Mouse (Mus musculus) lung, embryonic 14.5 days (tissue): Measurements from ENCODE around the gene Golph3l. TPM values are rescaled to one million over a fixed set of nuclear protein-coding genes. Genes with fewer than 3 reads are reported as not detected.
A peak's percentile ranks its signal among the peaks of the same experiment; 100 is the strongest.

Experiments
- ATAC-seq: fragments of 200-750 bp; cut with Nextera tagmentation; 2 replicates; pipeline ENCODE4 v1.8.0; 2017; ENCODE audit warnings: mild to moderate bottlenecking, moderate TSS enrichment, moderate library complexity; ENCODE audit not compliant: insufficient read depth
- DNase-seq: peaks from one replicate; pipeline ENCODE4 v3.0.0-alpha.2; 2015
- H3K27ac ChIP-seq: fragments of 300-500 bp; sonication (generic); 2 replicates; pipeline ENCODE4 v1.5.1; 2014; ENCODE audit warnings: low read depth, mild to moderate bottlenecking, moderate library complexity
- H3K27me3 ChIP-seq: fragments of 300-500 bp; sonication (generic); 2 replicates; pipeline ENCODE4 v1.6.1; 2014; ENCODE audit warnings: low read length, control low read depth; ENCODE audit not compliant: insufficient read depth
- H3K36me3 ChIP-seq: fragments of 300-500 bp; sonication (generic); 2 replicates; pipeline ENCODE4 v1.6.1; 2014; ENCODE audit warnings: control low read depth; ENCODE audit not compliant: insufficient read depth
- H3K4me1 ChIP-seq: fragments of 300-500 bp; sonication (generic); 2 replicates; pipeline ENCODE4 v1.6.1; 2014; ENCODE audit warnings: antibody characterized with exemption, control low read depth; ENCODE audit not compliant: insufficient read depth
- H3K4me2 ChIP-seq: fragments of 300-500 bp; sonication (generic); 2 replicates; pipeline ENCODE4 v1.6.1; 2014; ENCODE audit warnings: mild to moderate bottlenecking
- H3K4me3 ChIP-seq: fragments of 300-500 bp; sonication (generic); 2 replicates; pipeline ENCODE4 v1.5.1; 2014; ENCODE audit warnings: low read depth, low read length
- H3K9ac ChIP-seq: fragments of 300-500 bp; sonication (generic); 2 replicates; pipeline ENCODE4 v1.6.1; 2014
- H3K9me3 ChIP-seq: fragments of 300-500 bp; sonication (generic); 2 replicates; pipeline ENCODE4 v1.6.1; 2016; ENCODE audit warnings: low read depth, low read length, control low read depth
- CTCF ChIP-seq: IDR thresholded peaks from 2 replicates; pipeline ENCODE4 v1.5.1; 2016; ENCODE audit warnings: antibody characterized with exemption, low read depth
- WGBS: fragments of 180-500 bp; shearing (Covaris S2); extraction: QIAGEN DNeasy Blood & Tissue Kit; methylation state at CpG from one replicate; pipeline ENCODE4 v1.1.7; 2014; 5-methylcytosine and 5-hydroxymethylcytosine counted together
- polyA plus RNA-seq: library from polyadenylated mRNA; unstranded; fragments of >200 nt; fragmentation: Nextera tagmentation; extraction: Ambion mirVana; gene quantifications from 2 replicates; pipeline ENCODE4 v1.2.1, GENCODE M21; 2014

The Golph3l gene
- polyA plus RNA-seq, 1 experiment from 2014 or later, result 29.3 TPM

DNA sequence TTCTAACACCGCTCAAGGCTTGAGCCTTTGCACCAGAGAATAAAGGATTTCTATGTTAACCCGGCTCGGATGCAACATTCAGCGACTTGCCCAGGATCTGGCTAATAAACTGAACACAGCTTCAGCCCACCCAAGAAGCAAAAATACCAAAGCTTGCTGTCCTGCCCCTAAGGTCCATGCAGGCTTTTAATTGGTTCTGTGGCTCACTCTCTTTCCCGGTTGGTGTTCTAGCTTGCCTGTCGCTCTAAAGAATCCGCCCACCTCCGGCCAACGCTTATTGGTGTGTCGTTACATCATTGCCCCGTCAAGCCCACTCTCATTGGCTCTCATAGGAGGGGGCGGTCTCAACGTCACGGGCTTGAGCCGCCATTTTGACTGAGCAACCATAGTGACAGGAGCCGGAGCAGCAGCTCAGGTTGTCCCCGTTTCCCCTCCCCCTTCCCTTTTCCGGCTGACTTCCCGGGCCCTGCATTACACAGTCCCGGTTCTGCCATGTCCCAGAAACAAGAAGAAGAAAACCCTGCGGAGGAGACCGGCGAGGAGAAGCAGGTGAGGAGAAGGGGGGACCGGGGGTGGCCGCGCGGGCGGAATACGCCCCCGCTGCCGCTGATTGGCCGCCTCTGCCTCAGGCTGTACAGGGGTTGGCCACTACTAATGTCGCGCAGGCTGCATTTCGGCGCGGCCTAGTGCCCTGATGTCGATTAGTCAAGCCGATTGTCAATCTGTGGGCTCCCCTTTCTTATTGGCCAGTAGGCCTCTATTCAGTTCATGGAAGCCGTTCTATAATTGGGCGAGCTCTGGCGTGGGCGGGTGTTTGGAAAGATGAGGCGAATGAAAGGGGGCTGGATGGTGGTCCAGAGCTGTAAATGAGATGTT lies 36.1 kb downstream of the Golph3l start, which contains the start of gene Ensa:
Gene Ensa (plus strand): TSS at position 366 of the 876 bp plus-strand sequence.
- Histone ChIP-seq H3K27me3 (no peaks in the 10 kb centered on the region), H3K36me3 (peaks cover 36% of the 10 kb centered on the region), H3K4me1 (no peaks in the 10 kb centered on the region), H3K4me2 (peak within 1 kb of the TSS; percentile 75), H3K27ac (peak within 1 kb of the TSS; percentile 81), H3K9me3 (no peaks in the 10 kb centered on the region), H3K4me3 (peak within 1 kb of the TSS; percentile 55), H3K9ac (peak within 1 kb of the TSS; percentile 61)
- DNase-seq (peak; percentile 99), ATAC-seq (peak; percentile 99)
- TF ChIP-seq CTCF, result no peak
- WGBS, result under 1% methylated on average over 44 of the region's 44 CpGs

DNA sequence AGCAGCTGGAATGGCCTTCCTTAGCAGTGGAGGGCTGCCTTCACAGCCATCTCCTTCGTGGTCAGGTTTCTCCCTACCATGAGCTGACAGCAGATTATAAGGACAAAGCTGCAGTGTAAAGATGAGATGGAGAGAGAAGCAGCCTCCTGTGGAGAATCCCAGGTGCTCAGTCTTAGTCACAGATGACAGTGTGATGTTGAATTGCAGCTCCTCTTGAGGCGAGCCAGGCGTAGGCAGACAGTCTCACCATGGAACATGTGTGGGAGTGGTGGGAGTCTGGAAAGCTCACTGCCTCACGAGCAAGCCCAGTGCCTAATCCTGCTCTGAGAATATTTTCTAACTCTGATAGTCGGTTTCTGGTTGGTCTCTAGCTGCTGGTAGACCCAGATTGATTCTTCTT lies 39.0 kb downstream of the Golph3l start:
- TF ChIP-seq CTCF, result no peak
- no peak for DNase-seq
- no peak overlapping the region for H3K27ac ChIP-seq
- no peaks in the 10 kb centered on the region for H3K9me3 ChIP-seq
- H3K4me2 ChIP-seq, result no peak overlapping the region
- H3K27me3 ChIP-seq, result no peaks in the 10 kb centered on the region
- H3K36me3 ChIP-seq, result peaks cover 60% of the 10 kb centered on the region
- H3K9ac ChIP-seq, result no peak overlapping the region
- no peak for ATAC-seq
- H3K4me1 ChIP-seq, result no peaks in the 10 kb centered on the region
- 83% methylated on average over 5 of the region's 5 CpGs for WGBS
- no peak overlapping the region for H3K4me3 ChIP-seq

DNA sequence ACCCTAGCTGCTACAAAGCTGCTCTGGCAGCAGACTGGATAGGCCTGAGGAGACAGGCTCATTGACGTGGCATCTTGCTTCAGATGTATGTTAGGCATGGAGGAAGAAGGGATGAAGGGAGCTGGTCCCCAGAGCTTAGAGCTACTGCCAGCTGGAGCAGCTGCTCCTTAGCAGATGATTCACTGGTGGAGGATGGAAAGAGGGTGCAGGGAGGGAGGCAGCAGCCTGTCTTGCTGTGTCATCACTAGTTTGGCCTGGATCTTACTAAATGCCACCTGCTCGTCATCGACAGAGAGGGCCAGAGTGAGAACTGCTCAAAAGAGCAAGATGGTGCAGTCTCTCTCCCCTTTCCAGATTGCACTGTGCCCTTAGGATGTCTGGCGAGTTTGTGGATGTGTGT lies 41.0 kb downstream of the Golph3l start:
- Histone ChIP-seq H3K4me2 (no peak overlapping the region), H3K9me3 (no peaks in the 10 kb centered on the region), H3K4me3 (no peak overlapping the region), H3K9ac (no peak overlapping the region), H3K27ac (no peak overlapping the region), H3K27me3 (no peaks in the 10 kb centered on the region), H3K36me3 (peaks cover 79% of the 10 kb centered on the region), H3K4me1 (no peaks in the 10 kb centered on the region)
- DNase-seq, result no peak
- TF ChIP-seq CTCF, result no peak
- 78% methylated on average over 4 of the region's 4 CpGs for WGBS
- no peak for ATAC-seq

DNA sequence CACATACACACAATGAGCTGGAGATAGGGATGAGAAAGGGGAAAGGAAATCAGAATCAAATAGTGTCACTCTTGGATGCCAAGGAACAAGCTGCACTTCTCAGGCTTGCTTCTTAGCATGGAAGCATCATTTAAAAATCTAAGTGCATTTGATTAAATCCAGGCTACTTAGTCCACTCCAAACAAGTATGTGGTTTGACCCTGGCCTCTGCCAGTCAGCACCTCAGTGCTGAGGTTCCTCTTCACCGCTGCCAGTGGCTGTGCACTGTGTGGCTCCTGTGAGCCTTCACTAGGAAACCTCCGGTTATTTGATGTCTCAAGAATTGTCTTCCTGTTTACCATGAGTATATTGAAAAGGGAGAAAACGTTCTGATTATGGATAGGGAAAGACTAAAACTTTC lies 42.1 kb downstream of the Golph3l start:
- H3K4me1 ChIP-seq, result no peaks in the 10 kb centered on the region

DNA sequence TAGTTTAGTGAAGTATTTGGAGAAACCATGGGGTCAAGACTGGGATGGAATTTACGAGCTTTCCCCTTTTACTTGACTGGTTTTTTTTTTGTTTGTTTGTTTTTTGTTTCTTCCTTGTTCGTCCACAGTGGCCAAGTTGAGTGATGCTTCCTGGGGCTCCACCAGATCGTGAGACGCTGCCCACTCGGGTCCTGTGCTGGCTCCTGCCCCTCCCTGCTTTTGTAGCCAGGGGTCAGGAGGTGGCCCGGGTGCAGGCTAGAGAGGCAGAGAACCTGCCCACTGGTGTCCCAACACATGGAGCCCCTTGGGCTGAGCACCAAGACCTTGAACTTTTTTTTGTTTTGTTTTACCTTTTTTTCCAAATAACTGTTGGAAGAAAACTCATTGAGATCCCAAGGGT lies 42.6 kb downstream of the Golph3l start:
- H3K4me1 ChIP-seq, result no peaks in the 10 kb centered on the region
- H3K4me3 ChIP-seq, result no peak overlapping the region
- H3K27ac ChIP-seq, result no peak overlapping the region
- no peaks in the 10 kb centered on the region for H3K9me3 ChIP-seq
- 62% methylated on average over 6 of the region's 6 CpGs for WGBS
- no peak for DNase-seq
- no peaks in the 10 kb centered on the region for H3K27me3 ChIP-seq
- ATAC-seq, result no peak
- no peak overlapping the region for H3K4me2 ChIP-seq
- TF ChIP-seq CTCF, result no peak
- H3K36me3 ChIP-seq, result peaks cover 94% of the 10 kb centered on the region
- H3K9ac ChIP-seq, result no peak overlapping the region

More for the DNA sequence above, 42.1 kb downstream of the Golph3l start:
- H3K9me3 ChIP-seq, result no peaks in the 10 kb centered on the region
- no peak for ATAC-seq
- H3K27me3 ChIP-seq, result no peaks in the 10 kb centered on the region
- WGBS, result 64% methylated on average over 3 of the region's 3 CpGs
- no peak overlapping the region for H3K9ac ChIP-seq
- H3K4me2 ChIP-seq, result no peak overlapping the region
- no peak for TF ChIP-seq CTCF
- H3K36me3 ChIP-seq, result peaks cover 90% of the 10 kb centered on the region
- H3K27ac ChIP-seq, result no peak overlapping the region
- H3K4me3 ChIP-seq, result no peak overlapping the region
- no peak for DNase-seq

DNA sequence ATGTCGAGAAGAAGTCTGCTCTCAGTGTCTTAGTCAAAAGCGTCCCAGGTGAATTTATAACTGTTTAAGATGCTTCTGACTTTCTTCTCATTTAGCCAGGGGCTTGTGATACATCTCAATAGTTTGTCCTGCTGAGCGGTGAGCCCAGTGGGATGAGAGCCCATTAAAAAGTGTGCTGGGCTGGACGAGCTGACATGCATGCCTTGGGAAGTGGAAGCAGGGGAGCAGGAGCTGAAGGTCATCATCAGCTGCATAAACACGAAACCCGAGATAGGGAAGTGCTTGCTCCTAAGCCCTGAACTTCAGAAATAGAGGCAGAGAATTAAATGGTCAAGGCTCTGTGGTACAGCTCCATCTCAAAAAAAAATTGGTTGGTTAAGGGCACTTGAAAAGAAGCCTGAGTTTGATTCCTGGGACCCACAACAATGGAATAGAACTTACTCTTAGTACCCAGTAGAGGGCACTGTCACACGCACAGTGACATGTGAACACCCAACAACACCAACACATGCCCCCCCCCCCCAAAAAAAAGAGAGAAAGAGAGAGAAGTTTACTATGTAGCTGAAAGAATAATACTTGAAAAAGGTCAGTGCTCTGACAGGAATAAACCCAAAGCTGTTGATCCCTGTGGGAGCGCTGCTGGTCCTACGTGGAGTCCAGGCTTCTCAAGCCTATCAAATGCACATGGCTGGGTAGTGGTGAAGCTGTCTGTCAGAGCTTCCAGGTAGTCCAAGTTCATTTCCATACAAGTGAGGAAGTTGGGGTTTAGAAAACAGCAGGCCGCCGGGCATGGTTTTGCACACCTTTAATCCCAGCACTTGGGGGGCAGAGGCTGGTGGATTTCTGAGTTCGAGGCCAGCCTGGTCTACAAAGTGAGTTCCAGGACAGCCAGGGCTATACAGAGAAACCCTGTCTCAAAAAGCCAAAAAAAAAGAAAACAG lies 44.2 kb downstream of the Golph3l start:
- DNase-seq, result peak; percentile 59
- TF ChIP-seq CTCF, result peak; percentile 63
- Histone ChIP-seq H3K27me3 (no peaks in the 10 kb centered on the region), H3K9ac (no peak overlapping the region), H3K9me3 (no peaks in the 10 kb centered on the region), H3K4me2 (no peak overlapping the region), H3K4me3 (no peak overlapping the region), H3K36me3 (peaks cover 87% of the 10 kb centered on the region), H3K4me1 (no peaks in the 10 kb centered on the region), H3K27ac (no peak overlapping the region)
- 71% methylated on average over 12 of the region's 12 CpGs for WGBS
- no peak for ATAC-seq

DNA sequence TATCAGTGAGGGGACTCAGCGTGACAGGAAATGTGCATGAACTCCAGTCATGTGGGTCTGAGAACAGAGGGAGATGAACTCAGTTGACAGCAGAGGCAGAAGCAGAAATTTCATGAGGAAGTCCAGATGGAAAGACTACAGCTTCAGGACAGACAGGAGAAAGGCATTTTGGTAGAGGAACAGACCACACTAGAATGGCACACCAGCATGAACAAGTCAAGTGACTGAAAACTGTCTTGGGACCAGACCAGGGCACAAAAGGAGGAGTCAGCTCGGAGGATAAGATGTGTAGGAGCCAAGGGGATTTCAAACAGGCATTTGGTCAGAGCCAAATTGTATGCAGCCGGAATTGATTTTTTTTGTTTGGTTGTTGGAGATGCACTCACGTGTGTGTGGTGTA lies 46.9 kb downstream of the Golph3l start:
- Histone ChIP-seq H3K9ac (no peak overlapping the region), H3K27ac (no peak overlapping the region), H3K4me2 (no peak overlapping the region), H3K27me3 (no peaks in the 10 kb centered on the region), H3K4me3 (no peak overlapping the region), H3K36me3 (peaks cover 75% of the 10 kb centered on the region), H3K9me3 (no peaks in the 10 kb centered on the region), H3K4me1 (no peaks in the 10 kb centered on the region)
- TF ChIP-seq CTCF, result no peak
- ATAC-seq, result no peak
- 56% methylated on average over 4 of the region's 4 CpGs for WGBS
- DNase-seq, result no peak
